Mouse (Mus musculus): Measurements from ENCODE around the gene Otub2. TPM values are rescaled to one million over a fixed set of nuclear protein-coding genes. Genes with fewer than 3 reads are reported as not detected.
A peak's percentile ranks its signal among the peaks of the same experiment; 100 is the strongest.

The Otub2 gene
- total RNA-seq, 2 experiments from 2014 or later = 3.2 to 3.5 TPM

DNA sequence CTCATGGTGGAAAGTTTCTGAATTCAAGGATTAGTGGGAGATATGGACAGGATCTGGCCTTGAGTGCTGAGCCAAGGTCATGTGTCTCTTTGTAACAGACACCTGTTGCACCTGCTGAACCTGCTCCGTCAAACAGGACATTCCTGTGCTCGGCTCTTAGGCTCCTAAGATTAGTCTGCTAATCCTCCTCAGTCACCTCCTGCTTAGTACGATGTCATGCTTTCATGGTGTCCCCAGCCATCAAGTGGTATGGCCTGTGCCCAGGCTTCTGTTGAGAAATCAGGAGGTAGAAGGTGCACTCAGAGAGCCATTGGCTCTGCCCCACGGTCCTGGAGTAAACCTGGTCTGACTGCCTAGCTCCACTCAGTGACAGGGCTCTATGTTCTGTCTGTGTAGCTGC is 17.6 kb upstream of the Otub2 start:
- DNase-seq (ENCODE audit: low spot score in 2 of 2) = no peak

- DNase-seq (ENCODE audit: low spot score in 2 of 2) = peak in 1 of 2 experiments; percentile 36
Observed at GRCm38 (mm10) chr12:103371711-103372110, 16.8 kb upstream of the Otub2 start.

GRCm38 (mm10) chr12:103373530-103374236 is 14.8 kb upstream of the Otub2 start:
- DNase-seq (ENCODE audit: low spot score in 2 of 2) = no peak

DNA sequence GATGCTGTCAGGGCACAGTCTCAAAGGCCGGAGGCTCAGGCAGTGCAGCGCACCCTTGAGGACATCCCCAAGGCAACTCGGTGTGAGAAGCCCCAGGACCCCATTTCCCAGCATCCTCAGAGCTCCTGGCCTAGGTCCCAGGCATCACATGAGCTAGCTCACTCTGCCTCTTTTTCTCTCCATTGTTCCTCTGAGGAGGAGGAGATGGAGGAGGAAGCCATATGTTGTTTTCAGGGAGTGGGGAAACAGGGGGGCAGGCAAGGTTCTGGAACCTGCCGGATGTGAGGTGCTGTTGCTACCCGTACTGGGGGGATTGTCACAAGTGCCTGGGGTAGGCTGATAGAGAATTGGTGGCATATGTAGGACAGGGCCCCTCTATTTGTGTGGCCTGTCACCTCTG is 12.4 kb upstream of the Otub2 start:
- no peak for DNase-seq (ENCODE audit: low spot score in 2 of 2)

DNA sequence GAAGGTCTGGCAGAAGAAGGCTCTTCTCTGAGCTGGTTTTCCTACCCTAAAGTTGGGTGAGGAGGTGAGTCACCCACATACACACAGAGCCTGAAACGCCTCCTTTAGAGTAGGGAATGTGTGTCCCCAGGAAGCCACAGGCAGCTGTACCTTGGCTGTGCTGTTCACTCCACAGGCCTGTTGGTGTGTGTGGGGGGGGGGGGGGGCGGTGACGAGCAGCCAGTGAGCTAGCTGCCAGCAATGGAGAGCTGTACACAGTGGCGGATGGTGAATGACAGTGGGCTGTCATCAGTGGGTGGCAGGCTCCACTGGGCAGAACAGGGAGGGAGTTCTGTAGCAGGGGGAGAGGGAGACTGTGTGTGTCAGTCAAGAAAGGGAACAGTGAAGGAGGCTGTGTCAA is 11.7 kb upstream of the Otub2 start:
- no peak for DNase-seq (ENCODE audit: low spot score in 2 of 2)

DNA sequence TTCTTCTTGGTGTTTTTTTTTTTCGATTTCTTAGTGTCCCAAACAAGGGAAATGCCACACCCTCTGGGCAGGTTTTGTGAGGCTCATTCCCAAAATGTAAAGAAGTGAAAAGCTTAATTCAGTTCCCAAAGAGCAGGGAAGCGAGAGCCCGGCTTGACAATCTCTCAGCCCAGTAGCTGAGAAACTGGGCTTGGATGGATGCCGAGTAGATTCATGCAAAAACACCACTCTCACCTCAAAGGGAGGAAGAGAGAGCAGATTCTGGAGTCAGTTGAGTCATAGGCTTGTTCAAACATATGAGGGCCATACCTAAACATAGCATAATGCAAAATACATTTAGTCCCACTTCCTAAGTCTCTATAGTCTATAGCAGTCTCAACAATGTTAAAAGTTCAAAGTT is 8.3 kb upstream of the Otub2 start:
- no peak for DNase-seq (ENCODE audit: low spot score in 2 of 2)

GRCm38 (mm10) chr12:103389348-103389727 is 856 bp downstream of the Otub2 start:
- no peak for DNase-seq (ENCODE audit: low spot score in 2 of 2)

GRCm38 (mm10) chr12:103389982-103390381 is 1.5 kb downstream of the Otub2 start:
- DNase-seq (ENCODE audit: low spot score in 2 of 2) = no peak

- no peak for DNase-seq (ENCODE audit: low spot score in 2 of 2)
Observed at GRCm38 (mm10) chr12:103391098-103391497, 2.6 kb downstream of the Otub2 start.

- no peak for DNase-seq (ENCODE audit: low spot score in 2 of 2)
Observed at GRCm38 (mm10) chr12:103393528-103393927, 5.0 kb downstream of the Otub2 start.

GRCm38 (mm10) chr12:103395486-103396275 is 7.2 kb downstream of the Otub2 start:
- no peak for DNase-seq (ENCODE audit: low spot score in 2 of 2)

DNA sequence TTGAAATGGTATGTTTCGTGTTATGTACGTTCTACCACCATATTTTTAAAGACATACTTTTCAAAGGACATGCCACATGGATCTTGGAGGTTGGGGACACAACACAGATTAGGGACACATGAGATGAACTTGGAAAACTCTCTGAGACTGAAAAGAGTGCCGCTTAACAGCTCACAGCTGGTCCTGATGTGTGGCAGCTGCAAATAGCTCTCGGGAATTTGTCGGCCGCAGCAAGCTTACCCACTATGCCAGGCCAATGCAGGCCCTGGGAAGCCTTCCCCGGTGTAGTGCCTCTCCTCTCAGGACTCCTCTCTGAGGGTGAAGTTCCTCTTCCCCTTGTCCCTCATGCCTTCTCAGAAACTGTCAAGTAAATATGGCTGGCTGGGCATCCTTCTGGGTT is 8.3 kb downstream of the Otub2 start:
- no peak for DNase-seq (ENCODE audit: low spot score in 2 of 2)

DNA sequence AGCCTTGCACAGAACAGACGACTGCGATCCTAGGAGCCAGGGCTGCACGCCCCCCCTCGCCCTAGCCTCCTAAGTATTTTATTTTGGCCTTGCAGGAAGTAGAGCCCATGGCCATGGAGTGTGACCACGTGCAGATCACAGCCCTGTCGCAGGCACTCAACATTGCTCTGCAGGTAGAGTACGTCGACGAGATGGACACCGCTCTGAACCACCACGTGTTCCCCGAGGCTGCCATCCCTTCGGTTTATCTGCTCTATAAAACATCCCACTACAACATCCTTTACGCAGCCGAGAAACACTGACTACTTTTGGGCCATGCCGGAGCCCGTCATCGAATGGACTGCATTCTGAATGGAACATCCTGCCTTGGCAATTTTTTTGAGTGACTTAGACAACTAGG is 15.6 kb downstream of the Otub2 start:
- no peak for DNase-seq (ENCODE audit: low spot score in 2 of 2)

DNA sequence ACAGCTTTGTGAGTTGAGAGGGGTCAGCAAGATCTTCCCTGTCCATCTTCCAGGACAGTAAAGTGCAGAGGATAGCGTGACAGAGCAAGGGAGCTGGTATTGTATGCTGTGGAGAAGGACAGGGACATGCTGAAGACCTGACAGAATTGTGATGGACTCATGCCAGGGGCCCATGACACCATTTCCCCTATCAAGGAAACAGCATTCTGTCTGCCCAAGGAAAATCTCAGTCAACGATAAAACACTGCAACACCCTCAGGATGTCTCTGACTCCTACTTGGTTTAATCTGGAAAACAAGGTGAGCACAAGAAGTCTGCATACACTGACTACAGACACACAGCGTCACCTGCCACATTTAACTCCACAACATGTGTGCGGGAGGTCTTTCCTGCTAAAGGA is 19.2 kb downstream of the Otub2 start, which contains the start of gene 9330161L09Rik:
Gene 9330161L09Rik, minus strand, starts transcription at position 101 of the 400 bp plus-strand sequence.
- DNase-seq (ENCODE audit: low spot score in 2 of 2) = no peak

DNA sequence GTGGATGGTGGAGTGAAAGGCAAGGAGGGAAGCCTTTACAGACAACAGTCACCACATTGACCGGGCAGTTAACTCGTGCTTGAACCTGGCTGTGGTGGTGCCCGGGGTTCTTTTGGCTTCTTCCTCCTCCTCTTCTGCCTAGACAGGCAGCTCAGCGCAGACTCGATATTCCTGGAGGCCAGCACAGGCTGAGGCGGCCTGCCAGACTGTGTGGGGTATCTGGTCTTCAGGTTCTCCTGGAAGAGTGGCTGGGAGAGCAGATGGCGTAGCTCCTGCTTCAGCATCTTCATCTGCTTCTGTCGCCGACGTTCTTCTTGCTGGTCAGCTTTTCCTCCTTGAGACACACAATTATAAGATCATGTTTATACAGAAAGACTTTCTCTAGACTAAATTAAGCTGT is 19.7 kb downstream of the Otub2 start:
- DNase-seq (ENCODE audit: low spot score in 2 of 2) = no peak

DNA sequence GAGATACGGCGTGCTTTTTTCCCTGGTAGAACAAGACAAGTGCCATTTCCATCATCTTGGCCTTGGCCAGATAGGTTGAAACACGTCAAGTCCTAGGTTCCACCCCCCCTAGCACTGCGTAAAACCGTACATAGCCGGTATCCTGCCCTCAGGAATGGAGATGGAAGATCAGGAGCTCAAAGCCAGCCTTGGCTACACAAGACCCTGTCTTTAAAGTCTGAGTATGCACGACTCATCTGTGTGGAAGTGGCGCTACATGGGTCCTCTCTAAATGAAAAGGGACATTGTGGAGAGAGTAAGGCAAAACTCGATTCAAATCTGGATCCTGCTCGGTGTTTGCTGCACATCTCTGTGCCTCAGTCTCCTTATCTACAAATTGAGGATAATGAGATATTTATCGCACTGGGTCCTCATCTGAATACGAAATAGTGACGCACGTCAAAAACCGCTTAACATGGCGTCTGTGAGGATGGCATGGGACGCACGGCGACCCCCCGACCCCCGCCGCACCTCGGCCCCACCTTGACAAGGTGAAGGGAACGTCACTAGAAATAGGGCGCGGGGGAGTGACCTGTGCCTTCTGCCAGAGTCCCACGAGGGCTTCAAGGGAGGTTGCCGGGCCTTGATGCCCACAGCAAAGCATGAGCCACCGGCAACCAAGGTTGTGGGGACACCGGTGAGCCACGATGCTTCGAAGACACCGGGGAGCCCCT is 36.7 kb downstream of the Otub2 start:
- DNase-seq (ENCODE audit: low spot score in 2 of 2) = no peak

DNA sequence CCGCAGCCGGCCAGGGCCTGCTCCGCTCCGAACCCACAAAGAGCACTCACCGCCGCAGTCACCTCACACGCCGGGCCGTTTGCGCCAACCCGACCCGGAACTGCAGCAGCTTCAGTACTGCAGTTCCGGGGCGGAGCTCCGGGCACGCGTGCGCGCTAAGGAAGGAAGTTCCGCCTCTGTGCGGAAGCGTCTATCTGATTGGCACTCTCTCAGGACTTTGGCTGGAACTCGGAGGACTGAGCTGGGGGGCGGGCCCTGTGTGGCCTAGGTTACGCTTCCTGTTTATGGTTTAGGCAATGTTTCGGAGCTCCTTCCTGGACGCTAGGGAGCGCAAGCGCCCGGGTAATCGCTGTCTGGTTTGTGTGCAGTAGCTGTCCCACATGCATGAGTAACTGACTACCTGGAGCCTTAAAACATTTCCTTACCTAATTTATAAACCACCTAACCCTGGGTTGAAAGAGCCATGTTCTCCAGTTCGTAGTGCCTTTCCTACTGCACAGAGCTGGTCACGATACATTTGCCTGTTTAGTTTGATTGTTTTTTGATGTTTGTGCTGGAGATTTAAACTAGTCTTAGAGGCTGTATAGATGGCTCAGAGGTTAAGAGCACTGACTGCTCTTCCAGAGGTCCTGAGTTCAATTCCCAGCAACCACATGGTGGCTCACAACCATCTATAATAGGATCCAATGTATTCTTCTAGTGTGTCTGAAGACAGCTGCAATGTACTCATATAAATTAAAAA is 37.4 kb downstream of the Otub2 start, which contains the start of gene Ddx24:
Gene Ddx24, minus strand, starts transcription at position 102 of the 742 bp plus-strand sequence.
- DNase-seq (ENCODE audit: low spot score in 2 of 2) = peak; percentile 88 to 94

DNA sequence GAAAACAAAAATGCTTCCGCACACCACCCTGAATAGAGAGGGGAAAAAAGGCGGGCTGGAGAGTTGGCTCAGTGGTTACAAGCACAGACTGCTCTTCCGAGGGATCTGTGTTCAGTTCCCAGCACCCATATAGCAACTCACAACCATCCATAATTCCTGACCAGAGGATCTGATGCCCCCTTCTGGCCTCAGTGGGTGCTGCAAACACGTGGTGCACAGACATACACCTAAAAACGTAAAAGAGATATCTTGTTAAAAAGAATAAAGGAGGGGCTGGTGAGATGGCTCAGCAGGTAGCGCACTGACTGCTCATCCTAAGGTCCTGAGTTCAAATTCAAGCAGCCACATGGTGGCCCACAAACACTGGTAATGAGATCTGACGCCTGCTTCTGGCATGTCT is 38.2 kb downstream of the Otub2 start:
- DNase-seq (ENCODE audit: low spot score in 2 of 2) = no peak

DNA sequence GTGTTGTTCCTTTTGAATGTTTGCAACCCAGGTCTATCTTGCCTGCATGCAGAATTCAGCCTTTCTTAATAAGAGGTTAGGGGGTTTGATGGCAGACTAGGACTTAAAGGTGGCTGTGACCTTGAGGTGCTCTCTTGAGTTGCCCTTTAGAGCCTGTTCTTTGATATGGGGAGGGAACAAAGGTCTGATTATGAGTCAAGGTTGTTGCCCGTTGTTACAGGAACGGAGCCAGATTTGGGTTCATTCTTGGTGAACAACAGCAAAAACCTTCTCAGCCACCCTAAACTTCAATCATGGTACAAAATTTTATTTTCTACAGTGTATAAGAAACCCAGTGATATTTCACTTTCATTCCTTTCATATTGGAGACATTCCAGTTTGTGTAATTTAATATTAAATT is 44.9 kb downstream of the Otub2 start:
- no peak for DNase-seq (ENCODE audit: low spot score in 2 of 2)

DNA sequence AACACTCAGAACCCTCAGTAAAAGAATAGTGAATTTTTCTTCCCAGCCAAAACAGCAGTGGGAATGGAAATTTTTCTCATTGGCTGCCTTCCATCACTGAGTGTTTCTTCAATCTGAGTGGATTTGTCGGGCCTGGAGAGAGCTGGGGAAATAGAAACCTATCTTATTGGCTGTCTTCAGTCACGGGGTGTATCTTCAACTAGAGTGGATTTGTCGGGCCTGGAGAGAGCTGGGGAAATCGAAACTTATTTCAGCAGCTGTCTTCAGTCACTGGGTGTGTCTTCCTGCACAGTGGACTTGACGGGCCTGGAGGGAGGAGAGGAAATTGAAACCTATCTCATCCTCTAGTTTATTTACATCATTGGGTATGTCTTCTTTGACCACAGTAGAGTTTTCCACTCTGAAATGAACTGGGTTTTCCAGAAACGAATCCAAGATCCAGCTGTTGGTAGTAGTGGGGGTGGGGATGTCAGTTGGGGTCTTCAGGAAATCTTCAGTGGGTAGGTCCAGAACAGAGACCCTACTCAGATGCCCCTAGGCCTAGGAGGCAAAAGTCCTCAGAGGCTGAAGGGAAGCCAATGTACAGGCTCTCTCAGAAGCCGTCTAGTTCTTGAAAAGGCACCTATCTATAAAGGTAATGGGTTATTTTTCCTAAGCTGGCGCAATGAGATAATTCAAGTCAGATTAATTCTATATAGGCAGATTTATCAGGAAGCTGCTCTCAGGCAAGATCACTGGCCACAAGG is 45.7 kb downstream of the Otub2 start, which contains the start of gene Ifi27:
Gene Ifi27, plus strand, starts transcription at position 226 of the 746 bp plus-strand sequence.
- DNase-seq (ENCODE audit: low spot score in 2 of 2) = peak; percentile 22 to 29

Data from adrenal gland, postnatal 4 days (tissue).